Mouse (Mus musculus) c-Kit-positive CD71-negative TER-119-negative erythroid progenitor cells, embryonic 14.5 days (primary cell): Measurements from ENCODE around the gene Sct.
"Not testable (repeated sequence)": the region's sequence is repeated elsewhere in the genome, so short reads cannot be mapped to it uniquely, and the experiment has no call there.

Experiments used
- DNase-seq: peaks from one replicate; pipeline ENCODE4 v3.0.0-alpha.2; 2013; ENCODE audit warnings: low read depth

Gene Sct

DNA sequence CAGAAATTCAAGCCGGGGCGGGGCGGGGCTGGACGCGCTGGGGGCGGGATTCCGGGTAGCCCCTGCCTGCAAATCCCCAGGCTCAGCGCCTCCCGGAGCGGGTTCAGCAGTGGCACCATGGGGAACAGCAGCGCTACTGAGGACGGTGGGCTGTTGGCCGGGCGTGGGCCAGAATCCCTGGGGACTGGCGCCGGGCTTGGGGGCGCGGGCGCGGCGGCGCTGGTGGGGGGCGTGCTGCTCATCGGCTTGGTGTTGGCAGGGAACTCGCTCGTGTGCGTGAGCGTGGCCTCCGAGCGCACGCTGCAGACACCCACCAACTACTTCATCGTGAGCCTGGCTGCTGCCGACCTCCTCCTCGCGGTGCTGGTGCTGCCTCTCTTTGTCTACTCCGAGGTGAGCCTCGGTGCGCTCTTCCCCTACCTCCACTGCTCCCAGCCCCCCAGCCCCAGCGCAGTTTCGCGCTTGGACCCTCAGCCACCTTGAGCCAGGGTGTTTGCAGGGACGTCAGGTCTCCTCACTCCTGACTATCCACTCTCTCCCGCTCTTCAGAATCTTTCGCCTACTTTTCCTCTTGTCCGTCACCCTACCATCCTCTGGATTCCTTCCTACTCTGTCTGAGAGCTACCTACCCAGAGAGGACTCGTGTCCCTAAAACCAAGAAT, 13.1 kb upstream of the Sct start, which contains the start of gene Drd4:
TSS of gene Drd4 (plus strand) at position 86 of the 662 bp plus-strand sequence.
- no peak for DNase-seq

GRCm38 (mm10) chr7:141288042-141288441, 9.1 kb upstream of the Sct start:
- no peak for DNase-seq

GRCm38 (mm10) chr7:141282756-141283155, 3.8 kb upstream of the Sct start:
- no peak for DNase-seq

DNA sequence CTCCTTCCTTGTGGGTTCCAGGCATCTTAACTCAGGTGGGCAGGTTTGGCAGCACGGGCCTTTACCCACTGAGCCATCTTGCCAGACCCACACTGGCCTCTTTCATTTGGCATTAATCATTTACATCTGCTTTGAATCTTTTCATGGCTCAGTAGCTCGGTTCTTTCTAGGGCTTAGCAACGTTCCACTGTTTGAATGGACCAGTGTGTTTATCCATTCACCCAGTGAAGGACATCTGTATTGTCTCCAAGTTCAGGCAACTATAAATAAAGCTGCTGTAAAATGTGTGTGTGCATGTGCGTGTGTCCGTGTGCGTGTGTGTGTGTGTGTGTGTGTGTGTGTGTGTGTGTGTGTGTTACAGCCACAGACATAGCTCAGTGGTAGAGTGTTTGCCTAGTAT, 2.5 kb upstream of the Sct start:
- no peak for DNase-seq

DNA sequence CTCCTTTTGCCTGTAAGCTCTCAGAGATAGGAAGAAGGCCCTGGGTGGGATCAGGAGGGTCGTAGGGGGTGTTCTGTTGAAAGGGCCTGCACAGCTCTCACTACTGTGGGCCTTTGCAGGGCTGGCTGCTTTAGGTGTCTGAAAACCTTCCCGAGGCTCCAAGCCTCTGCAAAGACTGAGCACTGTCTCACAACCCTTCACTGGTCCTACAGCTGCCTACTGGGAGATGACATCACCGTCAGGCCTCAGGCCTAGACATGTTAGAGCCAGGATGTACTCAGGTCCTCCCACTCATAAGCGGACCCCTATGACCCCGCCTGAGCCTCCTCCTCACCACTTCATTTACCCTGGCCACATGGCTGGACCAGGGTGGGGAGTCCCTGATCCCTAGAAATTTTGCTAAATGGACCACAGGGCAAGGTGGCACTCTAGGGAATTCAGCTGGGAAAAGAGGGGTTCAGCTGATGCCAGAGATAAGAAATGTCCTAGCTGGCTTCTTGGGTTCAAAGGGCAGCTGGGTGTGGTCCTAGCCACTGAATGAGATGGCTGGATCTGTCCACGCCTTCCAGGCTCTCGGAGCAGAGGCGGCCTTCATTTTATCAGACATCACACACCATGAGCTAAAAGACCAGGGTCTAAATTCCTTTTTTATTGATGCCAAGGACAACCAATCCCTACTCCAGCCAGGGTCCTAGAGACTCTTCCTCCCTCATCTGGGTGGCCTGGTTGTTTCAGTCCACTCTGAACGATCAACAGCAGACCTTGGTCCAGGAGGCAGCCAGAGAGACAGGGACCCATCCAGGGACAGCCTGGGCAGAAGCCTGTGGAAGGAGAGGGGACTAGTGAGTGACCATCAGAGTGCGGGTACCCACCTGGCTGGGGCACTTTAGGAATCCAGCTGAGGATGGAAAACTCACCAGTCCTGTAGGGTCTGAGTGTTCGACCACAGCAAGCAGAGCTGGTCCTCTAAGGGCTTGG, 943 bp downstream of the Sct start:
- no peak for DNase-seq

DNA sequence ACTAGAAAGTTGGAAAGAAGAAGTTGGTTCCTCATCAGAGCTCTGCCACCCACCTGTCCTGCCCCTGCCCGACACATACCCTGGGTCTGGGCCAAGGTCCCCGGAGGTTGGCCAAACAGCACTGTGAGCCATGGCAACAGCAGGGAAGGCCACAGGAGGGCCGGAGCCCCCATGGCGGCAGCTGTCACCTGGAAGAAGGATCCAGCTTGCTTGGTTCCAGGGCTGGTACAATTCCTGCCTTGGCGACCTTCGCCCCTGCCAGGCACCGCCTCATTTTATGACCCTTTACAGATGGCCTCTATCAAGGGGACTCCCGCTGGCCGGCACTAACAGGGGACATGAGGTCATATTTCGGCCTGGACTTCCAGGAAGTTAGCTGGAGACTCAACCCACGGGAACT, 2.4 kb downstream of the Sct start, which contains the start of gene Cdhr5:
TSS of gene Cdhr5 (minus strand) at position 241 of the 400 bp plus-strand sequence.
- DNase-seq, result no peak

DNA sequence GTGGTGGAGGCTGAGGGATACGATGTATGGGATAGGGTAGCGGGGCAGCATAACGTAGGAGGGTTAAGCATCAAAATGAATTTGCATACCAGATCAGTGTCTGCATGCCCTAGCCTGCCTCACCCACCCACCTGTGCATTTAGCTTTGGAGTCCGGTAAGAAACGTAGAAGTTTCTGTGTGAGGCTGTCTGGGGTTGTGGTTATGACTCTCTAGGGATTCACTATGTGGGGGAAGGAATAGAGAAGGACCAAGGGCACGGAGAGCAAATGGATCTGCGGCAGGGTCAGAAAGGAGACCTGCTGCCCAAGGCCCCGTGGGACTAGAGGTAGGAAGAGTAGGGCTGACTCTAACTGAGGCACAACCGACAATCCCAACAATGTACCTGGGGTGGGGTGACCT, 3.6 kb downstream of the Sct start:
- no peak for DNase-seq

GRCm38 (mm10) chr7:141270631-141271030, 8.3 kb downstream of the Sct start:
- DNase-seq, result no peak

GRCm38 (mm10) chr7:141269273-141269545, 9.7 kb downstream of the Sct start:
- no peak for DNase-seq

DNA sequence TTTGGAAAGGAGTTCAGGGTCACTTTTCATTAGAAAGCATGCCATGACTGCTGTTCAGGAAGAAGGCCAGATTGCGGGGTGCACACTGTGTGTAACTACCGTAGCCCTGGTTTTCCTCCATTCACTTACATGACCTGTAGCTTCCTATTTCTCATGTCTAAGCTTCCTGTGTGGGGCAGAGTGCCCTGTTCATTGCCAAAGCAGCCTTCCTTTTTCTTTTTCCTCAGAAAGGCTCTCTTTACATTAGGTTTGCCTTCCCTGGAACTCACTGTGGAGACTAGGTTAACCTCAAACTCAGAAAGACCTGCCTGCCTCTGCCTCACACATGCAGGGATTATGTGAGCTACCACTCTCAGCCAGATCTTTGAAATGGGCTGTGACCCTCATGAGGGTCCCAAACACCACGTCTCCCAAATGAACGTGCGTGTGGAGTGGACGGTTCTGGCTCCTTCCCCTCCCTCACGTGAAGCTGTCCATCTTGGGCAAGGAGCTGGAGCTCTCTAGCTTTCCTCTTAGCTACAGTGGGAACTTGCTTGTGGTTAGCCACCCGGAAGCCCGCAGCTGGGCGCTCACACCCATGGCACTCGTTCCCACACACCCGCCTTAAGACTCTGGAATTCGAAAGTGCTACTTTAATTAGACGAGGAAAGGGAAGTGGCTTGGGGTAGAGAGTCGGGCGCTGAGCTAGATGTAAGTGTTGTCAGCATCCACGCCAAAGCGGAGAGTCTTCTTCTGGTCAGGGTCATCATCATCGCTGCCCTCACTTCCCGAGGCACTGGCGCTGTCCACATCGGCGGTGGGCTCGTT, 10.3 kb downstream of the Sct start:
- DNase-seq, result no peak

DNA sequence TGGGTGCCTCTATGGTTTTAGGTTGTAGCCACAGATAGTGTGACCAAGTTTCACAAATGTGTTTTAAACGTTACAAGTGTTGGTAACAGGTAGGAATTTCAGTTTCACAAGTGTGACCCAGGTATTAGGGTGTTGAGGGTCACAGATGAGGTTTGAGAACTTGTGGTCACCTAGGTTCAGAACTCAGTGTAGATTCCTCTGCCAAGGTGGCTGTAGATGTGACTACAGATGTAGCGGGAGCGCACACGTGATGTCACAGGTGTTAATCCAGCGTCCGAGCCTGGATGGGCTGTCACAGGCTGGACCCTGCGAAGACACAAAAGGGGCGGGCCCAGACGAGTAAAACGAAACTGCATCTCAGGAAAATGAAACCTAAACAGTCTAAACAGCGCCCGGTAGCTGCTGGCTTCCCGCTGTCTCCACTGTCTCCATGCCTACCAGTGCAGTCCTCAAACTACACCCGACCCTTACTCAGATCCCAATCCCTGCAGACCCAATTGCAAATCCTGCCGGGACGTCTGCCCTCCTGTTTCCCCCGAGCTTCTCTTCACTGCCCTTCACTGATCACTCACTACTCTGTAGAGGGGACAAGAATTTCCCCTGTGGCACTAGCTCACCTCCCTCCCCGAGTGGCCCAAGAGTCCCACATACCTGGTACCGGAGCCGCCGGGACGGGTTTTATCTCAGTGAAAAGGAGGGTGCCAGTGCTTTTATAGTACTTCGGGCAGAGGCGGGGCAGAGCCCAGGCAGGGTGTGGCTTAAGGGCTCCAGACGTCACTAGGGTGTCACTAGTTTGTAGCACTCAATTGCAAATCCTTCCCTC, 13.0 kb downstream of the Sct start, which contains the start of gene Irf7:
TSS of gene Irf7 (minus strand) at position 743 of the 823 bp plus-strand sequence.
- DNase-seq, result no peak

- no peak for DNase-seq
Measured at GRCm38 (mm10) chr7:141265411-141265738, 13.6 kb downstream of the Sct start.

DNA sequence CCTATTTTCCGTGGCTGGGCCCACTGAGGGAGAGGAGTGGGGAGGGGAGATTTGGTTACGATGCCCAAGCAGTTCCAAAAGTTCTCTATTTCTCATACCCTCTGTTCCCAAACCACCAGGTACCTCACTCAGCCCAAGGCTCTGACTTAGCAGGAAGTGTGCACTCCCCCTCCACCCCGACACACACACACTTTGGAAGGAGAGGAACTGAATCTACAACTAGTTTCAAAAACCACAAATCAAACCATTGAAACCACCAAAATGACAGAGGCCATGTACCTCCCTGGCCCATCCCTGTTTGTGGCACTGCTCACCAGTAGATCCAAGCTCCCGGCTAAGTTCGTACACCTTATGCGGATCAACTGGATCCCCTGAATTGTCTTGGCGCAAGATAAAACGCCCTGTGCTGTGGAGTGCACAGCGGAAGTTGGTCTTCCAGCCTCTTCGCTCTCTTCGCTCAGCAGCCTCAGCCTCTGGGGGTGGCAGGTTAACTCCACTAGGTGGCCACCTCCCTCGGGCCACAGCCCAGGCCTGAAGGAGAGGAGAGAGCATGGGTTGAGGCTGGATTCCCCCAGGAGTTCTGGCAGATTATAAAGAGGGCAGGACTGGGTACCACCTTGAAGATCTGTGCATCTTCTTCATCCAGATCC, 14.0 kb downstream of the Sct start:
- DNase-seq, result no peak

DNA sequence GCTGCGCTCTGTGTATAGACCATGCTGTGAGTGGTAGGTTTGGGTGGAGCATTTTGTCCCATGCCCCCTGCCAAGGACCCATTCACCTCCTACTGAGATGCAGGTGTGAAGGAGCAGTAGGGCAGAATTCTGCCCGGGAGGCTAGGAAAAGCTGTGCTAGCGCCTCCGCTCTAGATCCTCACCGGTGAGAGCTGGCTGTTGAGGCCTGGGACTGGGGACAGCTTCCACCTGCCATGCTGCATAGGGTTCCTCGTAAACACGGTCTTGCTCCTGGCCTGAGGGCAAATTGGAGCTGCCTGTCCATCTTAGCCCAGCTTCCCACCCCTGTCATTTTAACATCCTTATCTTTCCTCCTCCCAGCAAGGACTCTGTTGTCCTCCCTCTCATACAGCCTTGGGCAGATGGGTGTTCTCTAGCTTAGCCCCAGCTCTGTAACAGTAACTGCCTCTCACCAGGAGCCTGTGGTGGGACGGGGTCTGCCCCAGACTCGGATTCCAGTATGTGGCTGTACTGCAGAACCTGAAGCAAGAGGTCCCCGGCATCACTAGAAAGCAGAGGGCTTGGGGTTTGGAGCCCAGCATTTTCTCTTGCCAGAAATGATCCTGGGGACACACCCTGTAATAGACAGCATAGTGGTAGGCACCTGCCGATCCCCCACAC, 14.8 kb downstream of the Sct start:
- no peak for DNase-seq

DNA sequence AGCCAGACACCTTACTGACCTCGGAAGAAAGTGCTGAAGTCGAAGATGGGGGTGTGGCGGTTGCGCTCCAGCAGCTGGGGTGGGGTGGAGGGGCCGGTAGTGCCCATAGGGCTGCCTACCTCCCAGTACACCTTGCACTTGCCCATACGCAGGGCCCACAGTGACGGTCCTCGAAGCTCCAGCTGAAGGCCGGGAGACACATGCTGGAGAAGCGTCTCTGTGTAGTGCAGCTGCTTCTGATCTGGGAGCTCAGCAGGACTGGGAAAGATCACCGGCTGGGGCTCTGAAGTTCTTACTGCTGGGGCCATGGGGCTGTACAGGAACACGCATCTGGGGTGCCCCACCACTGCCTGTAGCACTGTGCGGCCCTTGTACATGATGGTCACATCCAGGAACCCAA, 15.3 kb downstream of the Sct start:
- no peak for DNase-seq

DNA sequence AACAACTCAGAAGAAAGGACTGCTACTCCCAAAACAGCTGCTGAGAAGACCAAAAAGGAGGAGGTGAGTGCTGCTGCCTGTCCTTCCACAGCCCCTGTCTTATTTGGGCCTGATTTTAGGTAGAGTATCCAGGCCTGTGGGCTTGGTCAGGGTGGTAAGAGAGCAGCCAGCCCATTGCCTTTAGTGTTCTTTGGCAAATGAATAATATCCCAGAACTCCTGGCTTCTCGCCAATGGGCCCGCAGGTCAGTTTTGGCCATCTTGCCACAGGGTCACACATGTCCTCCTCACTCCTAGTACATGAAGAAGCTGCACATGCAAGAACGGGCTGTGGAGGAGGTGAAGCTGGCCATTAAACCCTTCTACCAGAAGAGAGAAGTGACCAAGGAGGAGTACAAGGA, 17.5 kb downstream of the Sct start:
- no peak for DNase-seq

DNA sequence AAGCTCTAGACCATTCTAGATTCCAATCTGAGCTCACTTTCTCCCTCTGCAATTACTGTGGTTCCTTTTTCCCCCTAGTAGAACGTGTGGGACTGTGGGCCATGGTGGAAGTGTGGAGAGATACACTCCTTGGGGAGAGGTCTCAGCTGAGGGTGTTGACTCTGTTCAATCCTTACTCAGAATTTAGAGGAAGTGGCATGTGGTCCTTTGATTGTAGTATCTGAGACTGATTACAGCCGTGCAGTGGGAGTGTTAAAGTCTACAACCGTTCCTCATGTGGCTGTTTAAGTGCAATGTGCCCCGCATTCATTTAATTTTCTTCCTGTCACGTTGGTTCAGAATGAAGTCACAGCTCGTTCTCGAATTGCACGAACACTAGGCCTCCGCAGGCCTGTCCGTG, 22.8 kb downstream of the Sct start:
- DNase-seq, result no peak

DNA sequence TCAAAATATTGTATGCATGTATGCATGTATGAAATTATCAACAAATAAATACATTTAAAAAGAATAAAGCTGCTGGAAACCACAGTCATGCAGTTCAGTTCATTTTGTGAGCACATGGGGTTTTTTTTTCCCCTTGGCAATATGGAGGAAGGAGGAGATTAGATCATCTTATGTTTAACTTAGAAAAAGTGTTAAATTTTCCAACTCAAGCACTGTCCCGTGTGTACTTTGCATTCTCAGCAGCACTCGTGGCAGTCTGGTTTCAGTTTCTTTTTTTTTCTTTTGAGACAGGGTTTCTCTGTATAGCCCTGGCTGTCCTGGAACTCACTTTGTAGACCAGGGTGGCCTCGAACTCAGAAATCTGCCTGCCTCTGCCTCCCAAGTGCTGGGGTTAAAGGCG, 28.4 kb downstream of the Sct start:
- DNase-seq, result not testable (repeated sequence)

DNA sequence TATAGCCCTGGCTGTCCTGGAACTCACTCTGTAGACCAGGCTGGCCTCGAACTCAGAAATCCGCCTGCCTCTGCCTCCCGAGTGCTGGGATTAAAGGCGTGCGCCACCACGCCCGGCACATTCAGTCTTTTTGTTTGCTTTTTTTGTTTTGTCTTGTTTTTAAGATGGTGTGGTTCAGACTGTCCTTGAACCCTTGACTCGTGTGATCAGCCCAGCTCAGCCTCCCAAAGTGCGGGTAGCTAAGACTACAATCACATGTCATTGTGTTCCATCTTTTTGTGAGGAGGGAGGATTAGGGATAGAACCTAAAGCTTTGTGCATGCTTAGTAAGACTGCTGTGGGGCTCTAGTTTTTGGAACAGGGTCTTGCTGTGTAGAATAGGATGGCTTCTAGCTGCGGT, 47.4 kb downstream of the Sct start:
- DNase-seq, result no peak

GRCm38 (mm10) chr7:141231111-141231510, 47.8 kb downstream of the Sct start:
- DNase-seq, result no peak

GRCm38 (mm10) chr7:141230570-141230969, 48.4 kb downstream of the Sct start:
- no peak for DNase-seq
